Mouse (Mus musculus) lung, postnatal 14 days (tissue): ENCODE data around the gene Ppp1r37.
"Not testable (repeated sequence)": the region's sequence is repeated elsewhere in the genome, so short reads cannot be mapped to it uniquely, and the experiment has no call there.

ENCODE experiments used
- DNase-seq: peaks from one replicate; pipeline ENCODE4 v3.0.0; 2021

Ppp1r37 gene

GRCm38 (mm10) chr7:19531077-19531476, 31.8 kb downstream of the Ppp1r37 start:
- no peak for DNase-seq

GRCm38 (mm10) chr7:19525105-19525481, 37.8 kb downstream of the Ppp1r37 start:
- no peak for DNase-seq

GRCm38 (mm10) chr7:19524420-19525104, 38.3 kb downstream of the Ppp1r37 start:
- no peak for DNase-seq

- DNase-seq: peak; percentile 66
Measured at GRCm38 (mm10) chr7:19523757-19524419, 39.0 kb downstream of the Ppp1r37 start.

GRCm38 (mm10) chr7:19523017-19523756, 39.7 kb downstream of the Ppp1r37 start:
- DNase-seq: no peak

GRCm38 (mm10) chr7:19520032-19520431, 42.8 kb downstream of the Ppp1r37 start:
- no peak for DNase-seq

- no peak for DNase-seq
Measured at GRCm38 (mm10) chr7:19517652-19518365, 45.1 kb downstream of the Ppp1r37 start, which contains the start of gene Nkpd1. Gene Nkpd1 (plus strand): TSS chr7:19517838.

- DNase-seq: no peak
Measured at GRCm38 (mm10) chr7:19512353-19512752, 50.5 kb downstream of the Ppp1r37 start.

GRCm38 (mm10) chr7:19511934-19512333, 50.9 kb downstream of the Ppp1r37 start:
- DNase-seq: not testable (repeated sequence)

- no peak for DNase-seq
Measured at GRCm38 (mm10) chr7:19509786-19510185, 53.1 kb downstream of the Ppp1r37 start.

GRCm38 (mm10) chr7:19508924-19509568, 53.8 kb downstream of the Ppp1r37 start:
- no peak for DNase-seq

GRCm38 (mm10) chr7:19508150-19508923, 54.5 kb downstream of the Ppp1r37 start, which contains the start of the genes Bloc1s3 and Trappc6a:
Gene Bloc1s3 (minus strand): TSS chr7:19508367.
Gene Trappc6a (plus strand): TSS chr7:19508395.
- DNase-seq: peak; percentile 92

GRCm38 (mm10) chr7:19507612-19507981, 55.3 kb downstream of the Ppp1r37 start:
- DNase-seq: no peak

GRCm38 (mm10) chr7:19506969-19507611, 55.8 kb downstream of the Ppp1r37 start:
- peak; percentile 51 for DNase-seq

GRCm38 (mm10) chr7:19506326-19506725, 56.5 kb downstream of the Ppp1r37 start:
- DNase-seq: no peak

GRCm38 (mm10) chr7:19503481-19504068, 59.3 kb downstream of the Ppp1r37 start:
- peak; percentile 70 for DNase-seq

- DNase-seq: no peak
Measured at GRCm38 (mm10) chr7:19501658-19502057, 61.2 kb downstream of the Ppp1r37 start.

GRCm38 (mm10) chr7:19500420-19501363, 62.2 kb downstream of the Ppp1r37 start:
- DNase-seq: no peak

GRCm38 (mm10) chr7:19498326-19498725, 64.5 kb downstream of the Ppp1r37 start:
- DNase-seq: no peak

GRCm38 (mm10) chr7:19496214-19496555, 66.7 kb downstream of the Ppp1r37 start:
- no peak for DNase-seq
